Mouse (Mus musculus) left cerebral cortex, adult 6 months (tissue): ENCODE measurements around the gene Fam168a. TPM values are rescaled to one million over a fixed set of nuclear protein-coding genes. Genes with fewer than 3 reads are reported as not detected.

Experiments
- long read RNA-seq, 2 experiments: library from polyadenylated mRNA; unstranded; transcript quantifications; one replicate each; pipeline ENCODE4 v2.0.0; 2019 to 2020
- polyA plus RNA-seq: library from polyadenylated mRNA; unstranded; fragments of <200 nt; fragmentation: Nextera tagmentation; gene quantifications from 2 replicates; pipeline ENCODE4 v1.2.3, GENCODE M21; 2021

The Fam168a gene
- 83.9 and 176 TPM in 2 replicates for polyA plus RNA-seq
- long read RNA-seq, experiment 1, full-length matches to known transcripts, result 57 of 160 reads
- long read RNA-seq, experiment 1, partial matches to known transcripts, result 77 of 160 reads
- long read RNA-seq, experiment 1, other reads (novel, unspliced or antisense), result 26 of 160 reads
- long read RNA-seq, experiment 2, full-length matches to known transcripts, result 15 of 127 reads
- long read RNA-seq, experiment 2, partial matches to known transcripts, result 14 of 127 reads
- long read RNA-seq, experiment 2, other reads (novel, unspliced or antisense), result 98 of 127 reads

DNA sequence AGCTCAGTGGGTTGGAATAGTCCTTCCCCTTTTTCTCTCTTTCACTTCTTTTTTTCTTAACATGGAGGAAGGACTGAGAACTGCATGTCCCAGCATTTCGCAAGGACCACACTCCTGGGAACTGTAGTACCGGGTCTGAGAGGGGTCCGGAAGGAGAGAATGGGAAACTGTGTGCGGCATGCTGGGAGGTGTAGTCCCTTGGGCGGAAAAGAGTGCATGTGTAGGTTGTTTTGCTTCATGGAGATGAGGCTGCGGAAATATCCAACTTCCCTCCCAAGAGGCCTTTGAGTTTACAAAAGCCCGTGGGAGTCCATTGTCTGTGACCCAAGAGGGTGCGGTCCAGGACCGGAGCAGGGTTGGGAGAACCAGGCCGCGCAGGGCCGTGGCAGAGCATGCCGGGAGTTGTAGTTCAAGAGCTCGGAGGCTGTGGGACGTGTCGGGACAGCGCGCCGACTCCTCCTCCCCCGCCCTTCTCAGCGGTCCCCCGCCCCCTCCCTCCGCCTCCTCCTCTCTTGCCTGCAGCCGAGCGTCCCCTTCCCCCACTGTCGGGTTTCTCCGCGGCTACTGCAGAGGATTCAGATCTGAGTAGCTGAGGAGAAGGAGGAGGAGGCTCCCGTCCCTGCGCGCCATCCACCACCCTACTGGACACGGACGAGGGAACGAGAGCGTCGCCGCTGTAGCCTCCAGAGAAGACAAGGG lies at the start of gene Fam168a:
Gene Fam168a, plus strand, starts transcription at position 493 of the 699 bp plus-strand sequence.

GRCm38 (mm10) chr7:100662231-100662630 lies 44.2 kb upstream of the Fam168a start, which contains the start of gene Plekhb1:
Gene Plekhb1 (minus strand): TSS chr7:100662414.

GRCm38 (mm10) chr7:100862828-100863638 lies 156.6 kb downstream of the Fam168a start, which contains the start of gene Relt:
Gene Relt (minus strand): TSS chr7:100863446.

Other genes with a start within 250 kb of the Fam168a start
- gene Ucp3, start 233.6 kb upstream of the Fam168a start, polyA plus RNA-seq, result 0.59 and 1.4 TPM in 2 replicates
- gene Ucp2, start 213.3 kb upstream of the Fam168a start, polyA plus RNA-seq, result 15.7 and 20.0 TPM in 2 replicates
- 0.99 and 1.2 TPM in 2 replicates for gene Dnajb13, start 191.7 kb upstream of the Fam168a start, polyA plus RNA-seq
- gene Coa4, start 169.6 kb upstream of the Fam168a start, polyA plus RNA-seq, result 16.8 and 22.9 TPM in 2 replicates
- gene Rab6a, start 99.2 kb upstream of the Fam168a start, polyA plus RNA-seq, result 317 and 365 TPM in 2 replicates
- 126 and 135 TPM in 2 replicates for gene Mrpl48, start 98.3 kb upstream of the Fam168a start, polyA plus RNA-seq
- gene Plekhb1, start 44.2 kb upstream of the Fam168a start, polyA plus RNA-seq, result 454 and 605 TPM in 2 replicates
- 15.7 and 16.1 TPM in 2 replicates for gene Relt, start 156.8 kb downstream of the Fam168a start, polyA plus RNA-seq
- gene Arhgef17, start 225.5 kb downstream of the Fam168a start, polyA plus RNA-seq, result 19.7 and 58.0 TPM in 2 replicates